Mouse (Mus musculus) thymus, postnatal 14 days (tissue): ENCODE data around the gene Gm26558.

Experiments used
- DNase-seq: peaks from one replicate; pipeline ENCODE4 v3.0.0; 2021

The Gm26558 gene

DNA sequence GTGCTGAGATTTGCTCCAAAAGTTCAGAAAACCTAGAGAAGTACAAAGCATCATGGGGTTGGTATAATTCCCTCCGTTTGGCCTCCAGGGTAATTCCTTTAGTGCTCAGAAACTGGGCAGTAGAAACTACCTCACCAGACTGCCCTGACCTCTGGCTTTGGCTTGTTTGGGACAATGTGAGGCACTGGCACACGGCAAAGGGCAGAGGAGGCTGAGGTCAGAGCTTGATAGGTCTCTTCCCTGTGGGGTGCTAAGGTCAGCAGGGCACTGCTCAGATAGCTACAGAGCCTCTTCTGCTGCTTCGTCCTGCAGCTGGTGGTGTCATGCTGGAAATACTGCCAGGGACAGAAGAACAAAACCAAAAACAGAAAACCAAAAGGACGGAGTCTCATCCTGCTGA lies 14.2 kb downstream of the Gm26558 start:
- no peak for DNase-seq

DNA sequence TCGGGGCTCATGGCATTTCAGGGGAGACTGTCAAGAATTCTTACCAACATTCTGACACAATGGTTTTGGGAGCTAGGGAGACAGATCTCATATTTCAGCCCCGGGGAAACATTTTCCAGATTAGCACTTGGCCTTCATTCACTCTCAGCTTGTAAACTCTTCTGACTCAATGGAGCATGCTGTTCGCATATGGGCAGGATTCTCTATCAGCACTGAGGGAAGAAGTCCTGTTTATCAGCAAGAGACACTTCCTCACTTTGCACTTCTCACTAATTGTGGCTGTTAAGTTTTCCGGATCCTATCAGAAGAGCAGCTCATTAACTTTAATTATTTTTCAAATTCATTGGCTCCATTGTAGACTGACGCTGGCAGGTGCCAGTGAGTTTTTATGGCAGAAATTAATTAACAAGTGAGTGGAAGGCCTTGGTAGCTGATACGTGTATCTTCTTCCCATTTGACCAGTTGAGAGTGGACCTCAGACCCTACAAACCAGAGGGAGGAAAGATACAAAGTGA lies 16.6 kb downstream of the Gm26558 start:
- DNase-seq = no peak

DNA sequence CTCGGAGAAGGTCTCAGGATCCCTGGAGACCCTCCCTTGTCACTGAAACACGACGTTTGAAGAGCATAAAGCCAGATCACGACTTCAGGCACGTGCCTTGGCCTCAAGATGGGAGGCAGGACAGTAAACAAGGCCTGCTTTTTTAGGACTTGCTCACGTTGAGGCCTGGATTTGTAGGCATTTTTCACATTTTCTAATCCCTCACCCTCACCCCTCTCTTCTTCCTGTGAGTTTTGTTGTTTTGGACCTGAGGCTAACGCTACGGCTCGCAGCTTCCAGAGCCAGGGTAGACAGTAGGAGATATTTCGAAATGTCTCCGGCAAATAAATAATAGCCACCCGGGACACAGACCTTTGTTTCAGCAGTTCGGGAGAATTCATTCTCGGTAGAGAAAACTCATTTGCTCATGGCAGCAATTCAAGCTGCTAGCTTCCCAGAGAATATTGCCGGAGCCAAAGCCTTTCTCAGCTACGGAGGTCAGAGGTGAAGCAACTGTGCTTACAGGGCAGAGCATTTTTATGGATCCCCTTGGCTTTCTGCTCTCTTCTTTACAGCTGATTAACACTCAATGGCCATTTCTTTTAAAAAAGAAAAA lies 18.8 kb downstream of the Gm26558 start:
- no peak for DNase-seq

DNA sequence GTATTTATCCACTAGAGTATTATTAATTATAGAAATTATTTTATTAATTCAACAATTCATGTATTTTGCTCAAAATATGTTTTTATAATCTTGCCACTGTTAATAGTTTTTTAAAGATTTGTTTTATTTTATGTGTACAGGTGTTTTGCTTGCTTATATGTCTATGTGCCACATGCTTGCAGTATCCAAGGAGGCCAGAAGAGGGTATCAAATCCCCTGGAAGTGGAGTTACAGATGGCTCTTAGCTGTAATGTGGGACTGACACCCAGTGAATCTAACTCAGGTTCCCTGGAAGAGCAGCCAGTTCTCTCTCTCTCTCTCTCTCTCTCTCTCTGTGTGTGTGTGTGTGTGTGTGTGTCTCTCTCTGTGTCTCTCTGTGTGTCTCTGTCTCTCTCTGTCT lies 20.9 kb downstream of the Gm26558 start:
- no peak for DNase-seq

DNA sequence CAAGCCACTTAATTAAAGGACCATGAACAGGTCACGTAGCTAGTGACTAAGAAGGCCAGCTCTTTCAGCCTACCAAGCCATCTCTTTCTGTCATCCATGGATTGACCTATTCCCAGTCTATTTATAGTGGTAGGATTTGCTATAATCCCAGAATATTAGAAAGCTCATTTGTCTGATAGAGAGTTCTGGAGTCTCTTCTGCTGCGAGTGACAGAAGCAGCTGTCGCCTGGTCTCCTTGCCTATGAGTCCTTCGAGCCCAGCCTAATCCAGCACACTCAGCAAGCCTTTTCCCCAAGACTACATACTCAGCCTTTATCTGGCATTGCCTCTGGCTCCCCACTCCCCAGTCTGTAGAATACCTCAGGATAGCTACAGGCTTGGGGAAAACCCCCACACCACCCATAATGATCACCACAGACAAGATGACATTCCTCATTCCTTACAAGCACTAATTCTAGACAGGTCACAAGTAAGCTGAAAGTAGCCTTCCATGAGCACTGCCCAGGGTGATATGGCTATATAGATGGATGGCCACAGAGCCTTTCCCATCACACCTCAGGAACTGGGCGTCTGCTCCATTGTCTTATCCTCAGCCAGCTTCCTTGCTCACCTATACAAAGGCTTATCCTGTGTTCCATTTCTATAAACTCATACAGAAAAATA lies 27.7 kb downstream of the Gm26558 start:
- DNase-seq = no peak

DNA sequence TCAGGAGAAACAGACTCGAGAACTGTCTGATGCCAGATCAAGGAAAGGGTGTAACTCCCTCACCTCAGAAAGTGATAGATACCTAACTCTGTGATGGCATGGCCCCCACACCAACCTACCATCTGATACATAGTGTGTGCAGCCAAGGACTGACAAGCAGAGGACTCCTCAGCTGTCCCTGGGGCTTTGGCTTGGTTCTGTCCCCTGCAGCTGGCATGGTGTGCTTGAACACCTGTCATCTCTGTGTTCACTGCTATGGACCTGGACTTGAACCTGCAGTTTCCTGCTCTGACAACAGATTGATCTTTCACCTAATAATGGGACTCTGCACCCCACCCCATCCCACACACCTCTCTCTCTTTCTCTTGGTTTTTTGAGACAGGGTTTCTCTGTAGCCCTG lies 29.5 kb downstream of the Gm26558 start:
- no peak for DNase-seq

DNA sequence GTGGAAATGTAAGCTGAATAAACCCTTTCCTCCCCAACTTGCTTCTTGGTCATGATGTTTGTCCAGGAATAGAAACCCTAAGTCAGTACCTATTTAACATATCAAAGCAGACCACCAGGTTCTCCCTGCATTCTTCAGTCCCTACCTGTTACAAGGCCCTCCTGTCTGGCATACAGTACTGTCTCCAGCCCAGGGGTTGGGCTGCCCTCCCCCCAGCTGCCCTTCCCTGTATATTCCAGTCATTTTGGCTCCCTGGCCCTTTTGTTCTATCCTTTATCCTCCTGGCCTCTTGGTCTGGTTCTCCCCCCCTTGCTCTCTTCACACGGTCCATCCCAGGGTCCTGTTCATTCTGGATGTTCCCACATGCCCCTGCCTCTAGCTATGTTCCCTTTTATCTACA lies 30.6 kb downstream of the Gm26558 start:
- DNase-seq = no peak

DNA sequence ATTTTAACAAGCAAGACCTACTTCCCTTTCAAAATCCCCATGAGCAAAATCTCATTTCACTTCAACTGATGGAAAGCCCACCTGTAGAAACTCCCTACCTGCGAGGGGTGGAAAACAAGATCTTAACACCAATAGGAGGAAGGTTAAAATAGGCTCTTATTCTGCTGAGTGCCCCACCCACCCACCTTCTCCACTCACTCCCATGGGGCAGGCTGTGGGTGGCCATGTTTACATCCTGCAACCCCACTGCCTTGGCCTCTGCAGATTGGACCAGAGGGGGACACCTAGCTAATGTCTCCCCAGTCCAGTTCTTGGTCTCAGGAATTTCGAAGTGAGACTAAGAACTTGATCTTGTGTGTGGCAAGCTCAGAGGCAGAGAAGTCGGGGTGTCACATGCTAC lies 32.0 kb downstream of the Gm26558 start:
- DNase-seq = no peak

DNA sequence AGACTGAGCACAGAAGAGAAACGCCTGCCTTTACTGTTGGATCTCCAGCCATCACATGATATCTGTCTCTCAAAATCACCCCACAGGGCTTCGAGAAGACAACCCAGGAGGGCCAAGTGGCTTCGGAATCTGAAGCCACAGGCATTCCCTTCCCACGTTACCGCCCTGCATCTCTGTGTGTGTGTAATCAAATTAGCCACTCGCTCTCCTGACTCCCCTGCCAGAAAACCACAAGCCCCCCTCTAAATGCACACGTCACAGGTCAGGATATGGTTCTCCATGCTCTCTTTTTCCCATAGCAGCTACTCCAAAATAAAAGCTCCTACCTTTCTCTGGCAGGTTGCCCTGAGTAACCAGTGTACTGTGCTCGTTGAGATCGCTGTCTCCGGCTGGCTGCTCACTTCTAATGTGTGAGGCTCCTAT lies 32.6 kb downstream of the Gm26558 start:
- no peak for DNase-seq

DNA sequence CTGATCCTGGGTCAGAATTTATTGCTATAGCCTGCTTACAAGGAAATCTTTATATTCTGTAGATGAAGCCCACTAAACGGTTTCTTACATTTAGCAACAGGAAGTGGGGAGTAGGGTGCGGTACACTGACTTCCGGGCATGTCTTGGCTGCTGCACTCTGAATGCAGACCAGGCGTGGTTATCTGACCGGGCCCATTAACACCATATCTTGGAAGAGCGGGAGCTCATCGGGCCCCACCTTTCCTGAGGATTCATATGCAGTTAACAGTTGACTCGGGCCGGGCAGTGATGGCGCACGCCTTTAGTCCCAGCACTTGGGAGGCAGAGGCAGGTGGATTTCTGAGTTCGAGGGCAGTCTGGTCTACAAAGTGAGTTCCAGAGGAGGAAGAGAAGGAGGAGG lies 33.5 kb downstream of the Gm26558 start:
- no peak for DNase-seq

DNA sequence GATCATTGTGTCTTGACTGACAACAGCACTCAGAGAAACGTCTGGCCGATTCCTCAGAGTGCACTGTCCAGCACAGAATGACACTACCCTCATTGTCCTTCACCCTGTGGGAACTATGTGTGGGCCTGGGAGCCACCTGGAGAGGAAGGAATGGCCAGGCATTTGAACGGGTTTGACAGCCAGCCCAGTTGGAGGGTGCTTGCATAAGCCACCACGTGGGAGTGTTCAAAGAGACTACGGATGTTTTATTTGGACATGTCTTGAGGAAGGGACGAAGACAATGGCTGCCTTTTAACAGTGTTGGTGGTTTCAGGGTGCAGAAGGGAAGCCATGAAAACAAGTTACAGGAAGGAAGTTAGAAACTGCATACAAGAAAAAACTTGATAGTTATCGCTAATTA lies 36.1 kb downstream of the Gm26558 start:
- no peak for DNase-seq

DNA sequence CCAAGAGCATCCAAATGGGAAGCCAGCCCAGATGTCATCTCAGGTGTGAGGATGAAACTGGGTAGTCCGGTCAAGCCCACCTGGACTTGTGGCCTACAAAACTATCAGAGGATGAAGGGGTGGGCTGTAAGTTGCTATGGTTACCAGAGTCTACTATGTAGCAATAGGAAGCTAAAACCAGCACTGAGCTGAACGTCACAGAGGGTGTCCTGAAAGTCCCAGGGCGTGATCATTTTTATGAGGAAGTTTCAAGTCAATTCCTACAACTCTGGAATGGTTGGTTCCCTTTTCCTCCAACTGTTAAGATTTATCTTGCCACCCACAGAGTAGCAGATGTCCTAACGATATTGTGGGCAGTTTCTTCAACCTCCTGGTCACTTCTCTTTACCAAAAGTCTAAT lies 39.7 kb downstream of the Gm26558 start:
- DNase-seq = no peak

DNA sequence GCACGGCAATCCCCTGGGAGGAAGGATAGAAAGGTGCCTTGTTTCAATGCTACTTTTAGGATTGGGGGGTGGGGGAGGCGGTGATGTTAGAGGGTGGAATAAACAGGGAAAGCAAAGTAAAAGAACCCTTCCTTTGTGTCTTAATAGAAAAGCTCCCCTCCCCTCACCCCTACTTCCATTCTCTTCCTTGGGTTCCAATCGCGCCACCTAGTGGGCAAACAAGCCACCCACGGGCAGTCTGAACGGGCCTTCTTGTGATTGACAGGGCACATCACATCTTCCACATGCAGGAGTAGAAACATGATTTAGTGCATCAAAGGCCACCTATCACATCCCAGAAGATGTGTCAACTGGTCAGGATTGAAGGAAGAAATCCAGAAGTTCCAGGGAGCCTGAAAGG lies 41.7 kb downstream of the Gm26558 start:
- peak; percentile 63 for DNase-seq

DNA sequence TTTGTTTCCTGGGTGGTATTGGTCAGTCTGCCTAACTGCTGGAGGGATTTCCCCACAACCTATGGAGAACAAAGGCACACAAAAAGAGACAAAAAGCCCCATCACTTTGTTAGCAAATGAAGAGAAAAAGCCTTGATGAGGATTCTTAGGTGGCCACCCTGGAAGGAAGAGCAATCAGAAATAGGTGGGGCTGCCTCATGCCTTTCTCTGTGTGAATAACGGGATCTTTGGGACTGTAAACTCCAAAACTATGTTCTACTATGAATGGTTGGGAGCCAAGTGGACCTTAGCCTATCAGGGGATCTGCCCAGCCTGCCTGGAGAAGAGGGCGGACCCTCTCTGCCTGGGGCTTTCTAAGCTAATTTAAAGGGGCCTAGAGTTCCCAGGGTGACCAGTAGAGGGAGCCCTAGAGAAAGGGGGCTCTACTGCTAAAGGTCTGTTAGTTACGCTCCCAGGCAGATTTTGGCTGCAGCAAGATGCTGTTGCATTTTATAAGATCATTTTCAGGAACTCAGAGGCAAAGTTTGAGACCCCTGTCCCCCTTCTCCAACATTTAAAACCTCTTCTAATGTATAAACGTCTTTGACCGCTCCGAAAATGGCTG lies 42.6 kb downstream of the Gm26558 start:
- peak; percentile 25 for DNase-seq

DNA sequence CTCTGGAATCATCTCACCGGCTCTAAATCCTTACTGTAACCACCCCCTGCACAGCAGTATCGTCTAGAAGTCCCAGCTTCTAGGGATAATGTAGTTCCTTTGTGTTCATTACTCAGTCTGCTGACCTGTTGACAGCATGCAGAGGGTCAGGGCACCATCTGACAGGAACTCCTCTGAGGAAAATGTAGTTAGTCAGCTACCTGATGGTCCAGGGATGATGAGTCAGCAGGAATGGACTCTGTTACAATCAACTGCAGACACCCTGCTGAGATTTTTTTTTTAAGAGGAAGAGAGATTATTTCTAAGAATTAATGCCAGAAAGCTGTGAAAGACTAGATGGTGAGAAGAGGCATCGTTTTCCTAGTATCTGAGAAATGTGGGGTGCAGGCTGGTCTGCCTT lies 45.3 kb downstream of the Gm26558 start:
- DNase-seq = no peak

DNA sequence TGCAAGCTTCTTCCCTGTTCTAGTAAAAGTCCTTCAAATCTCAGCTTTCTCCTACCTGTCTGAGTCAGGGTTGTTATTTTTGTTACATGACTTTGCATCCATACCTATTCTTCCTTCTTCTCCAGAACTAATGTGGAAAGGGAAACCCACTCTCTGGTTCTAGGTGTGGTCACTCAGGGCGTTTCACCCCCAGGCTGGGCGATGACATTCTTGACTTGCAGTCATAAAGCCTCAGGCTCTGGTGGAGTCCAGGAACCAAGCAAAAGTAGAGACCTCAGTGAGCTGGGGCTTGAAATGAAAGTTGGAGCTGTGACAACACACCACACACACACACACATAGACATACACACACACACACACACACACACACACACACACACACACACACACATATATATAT lies 45.8 kb downstream of the Gm26558 start:
- DNase-seq = no peak

DNA sequence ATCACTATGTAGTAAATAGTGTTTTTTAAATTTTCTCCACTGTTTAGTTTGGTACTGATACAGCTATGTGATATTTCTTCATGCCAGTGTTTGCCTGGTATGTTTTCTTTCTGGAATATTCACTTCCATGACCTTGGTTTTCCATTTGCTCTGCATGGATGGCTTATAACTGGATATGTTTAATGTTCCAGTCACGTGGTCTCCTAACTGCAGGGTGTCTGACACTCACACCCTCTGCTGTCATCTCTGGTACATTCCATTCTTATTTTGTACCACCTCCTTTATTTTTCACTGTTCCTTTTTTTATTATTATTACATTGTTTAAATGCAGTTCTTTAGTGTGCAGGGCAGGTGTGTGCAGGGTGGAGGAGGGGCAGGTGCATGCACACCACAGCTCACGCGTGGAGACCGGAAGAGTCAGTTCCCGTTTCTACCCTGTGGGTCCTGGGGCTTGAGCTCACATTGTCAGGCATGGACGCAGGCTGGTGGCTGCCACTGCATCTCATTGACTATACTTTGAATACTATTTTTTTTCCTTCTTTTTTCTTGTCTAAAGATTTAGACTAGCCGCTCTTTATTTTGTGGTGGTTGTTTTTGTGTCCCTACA lies 47.1 kb downstream of the Gm26558 start:
- DNase-seq = no peak
